Mouse (Mus musculus): ENCODE measurements at regions not wholly inside any gene's neighbourhood (a gene's known extent, or its start where the extent isn't known, plus 50 kb on each side); places are given as distances from the start of the nearest gene placed in this dataset.

GRCm38 (mm10) chr2:11853210-11853973, 75.7 kb downstream of the Ankrd16 start:
- Histone ChIP-seq H3K4me3 (ENCODE audit: insufficient read depth, low read depth, low read length) (no peak overlapping the region), H3K27ac (replicated peaks; ENCODE audit: low read depth, low read length) (no peak overlapping the region), H3K4me1 (ENCODE audit: control insufficient read depth, insufficient read depth, insufficient read length, low read length) (no peaks in the 10 kb centered on the region)

DNA sequence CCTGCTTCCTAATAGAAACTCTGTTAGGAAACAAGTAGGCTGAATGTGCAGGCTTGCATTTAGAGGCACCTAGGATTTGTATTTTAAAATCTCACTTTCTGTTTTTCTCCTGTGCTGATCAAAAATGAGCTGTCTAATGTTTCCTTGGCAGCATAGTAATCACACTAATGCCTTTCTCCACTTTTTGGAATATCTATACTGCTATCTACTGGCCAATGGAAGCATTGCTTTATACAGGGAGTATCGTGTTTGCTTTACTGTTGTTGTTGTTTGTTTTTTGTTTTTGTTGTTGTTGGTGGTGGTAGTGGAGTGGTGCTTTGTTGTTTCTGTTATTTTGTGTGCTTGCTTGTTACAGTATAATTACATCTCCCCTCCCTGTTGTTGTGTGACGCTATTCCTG, 92.3 kb downstream of the Ankrd16 start:
- no peaks in the 10 kb centered on the region for H3K4me1 ChIP-seq (ENCODE audit: control insufficient read depth, insufficient read depth, insufficient read length, low read length)
- H3K4me3 ChIP-seq (ENCODE audit: insufficient read depth, low read depth, low read length): no peak overlapping the region
- no peak overlapping the region for H3K27ac ChIP-seq (replicated peaks; ENCODE audit: low read depth, low read length)

DNA sequence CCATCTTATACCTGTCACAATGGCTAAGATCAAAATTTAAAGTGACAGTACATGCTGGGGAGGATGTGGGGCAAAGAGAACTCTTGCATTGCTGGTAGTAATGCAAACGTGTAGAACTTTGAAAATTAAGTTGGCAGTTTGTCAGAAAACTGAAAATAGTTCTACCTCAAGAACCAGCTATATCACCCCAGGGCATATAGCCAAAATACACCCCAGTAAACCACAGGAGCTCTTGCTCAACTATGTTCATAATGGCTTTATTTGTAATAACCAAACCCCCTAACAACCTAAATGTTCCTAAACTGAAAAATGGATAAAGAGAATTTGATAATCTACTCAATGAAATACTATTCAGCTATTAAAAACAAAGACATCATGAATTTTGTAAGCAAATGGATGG, 102.3 kb downstream of the Ankrd16 start:
- Histone ChIP-seq H3K4me3 (ENCODE audit: insufficient read depth, low read depth, low read length) (no peak overlapping the region), H3K27ac (replicated peaks; ENCODE audit: low read depth, low read length) (no peak overlapping the region), H3K4me1 (ENCODE audit: control insufficient read depth, insufficient read depth, insufficient read length, low read length) (no peaks in the 10 kb centered on the region)

DNA sequence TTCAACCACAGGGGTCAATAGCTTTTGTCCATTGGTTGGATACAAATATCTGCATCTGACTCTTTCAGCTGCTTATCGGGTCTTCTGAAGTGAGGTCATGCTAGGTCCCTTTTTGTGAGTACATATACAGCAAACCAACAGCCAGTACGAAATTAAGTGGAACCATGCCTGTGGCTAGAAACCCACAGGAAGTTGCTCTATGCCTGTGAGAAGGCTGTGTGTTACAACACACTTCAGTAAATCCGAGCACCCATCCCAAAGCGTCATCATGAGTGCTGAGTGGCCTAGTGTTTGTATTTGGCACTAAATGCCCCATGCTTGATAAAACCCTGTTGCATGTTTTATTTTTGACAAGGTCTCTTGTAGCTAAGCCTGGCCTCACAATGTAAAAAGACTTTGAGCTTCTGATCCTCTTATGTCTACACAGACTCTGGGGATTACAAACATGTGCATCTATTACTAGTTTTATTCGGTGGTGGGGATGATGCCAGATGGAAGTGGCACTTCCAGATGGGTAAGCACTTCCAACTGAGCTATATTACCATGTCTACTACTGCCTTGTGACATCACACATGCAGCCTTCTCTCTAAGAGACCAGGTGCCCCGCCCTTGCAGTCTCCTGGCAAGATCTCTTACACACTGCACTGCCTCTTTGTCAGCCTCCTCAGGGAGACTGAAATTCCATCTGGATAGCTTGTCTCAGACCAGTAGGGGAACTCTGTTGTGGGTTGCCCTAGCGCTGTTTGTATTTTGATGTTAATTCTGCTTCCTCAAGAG, 117.3 kb downstream of the Ankrd16 start:
- no peaks in the 10 kb centered on the region for H3K4me1 ChIP-seq (ENCODE audit: control insufficient read depth, insufficient read depth, insufficient read length, low read length)
- H3K4me3 ChIP-seq (ENCODE audit: insufficient read depth, low read depth, low read length): no peak overlapping the region
- H3K27ac ChIP-seq (replicated peaks; ENCODE audit: low read depth, low read length): no peak overlapping the region

DNA sequence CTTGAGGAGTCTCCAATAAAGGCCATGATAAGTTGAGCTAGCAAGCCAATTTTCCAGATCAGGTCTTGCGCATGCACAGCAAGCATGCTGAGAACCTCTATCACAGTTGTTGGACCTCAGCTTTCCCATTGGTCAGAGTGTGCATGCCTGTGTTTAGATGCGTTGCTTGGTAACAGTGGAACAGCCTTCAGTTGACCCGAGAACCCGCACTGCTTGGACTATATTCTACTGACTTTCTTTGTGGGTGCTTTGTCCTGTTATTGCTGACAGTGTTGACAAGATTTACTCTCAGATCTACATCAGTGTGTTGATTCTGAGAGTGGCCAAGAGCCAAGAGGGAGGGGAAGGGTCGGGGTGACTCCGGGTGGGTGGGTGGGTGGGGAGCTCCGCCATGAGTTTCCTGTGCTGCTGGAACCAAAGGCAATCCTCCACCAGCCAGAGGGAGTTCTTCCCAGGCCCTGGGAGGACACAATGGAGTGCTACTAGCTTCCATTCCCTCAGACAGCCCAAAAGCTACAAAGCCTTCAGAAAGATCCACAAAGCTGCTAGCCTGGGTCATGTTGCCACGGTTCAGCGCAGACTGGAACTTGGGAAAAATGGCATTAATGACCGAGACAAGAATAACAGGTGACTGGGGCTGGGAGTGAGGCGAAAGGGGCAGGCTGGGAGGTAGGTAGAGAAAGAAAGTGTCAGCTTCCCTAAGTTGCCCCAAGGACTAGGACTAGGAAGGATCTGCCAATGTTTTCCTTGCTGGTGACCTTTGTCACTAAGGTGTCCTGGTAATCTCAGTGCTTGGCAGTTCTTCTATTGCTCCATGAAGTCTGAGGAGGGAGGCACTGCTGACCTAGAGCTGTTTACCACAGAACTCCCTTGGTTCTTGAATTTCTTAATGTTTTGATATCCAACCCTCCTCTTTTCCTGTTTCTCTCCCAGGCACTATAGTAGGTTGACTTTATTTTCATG, 122.3 kb downstream of the Ankrd16 start:
- no peaks in the 10 kb centered on the region for H3K4me1 ChIP-seq (ENCODE audit: control insufficient read depth, insufficient read depth, insufficient read length, low read length)

GRCm38 (mm10) chr2:11914782-11915181, 137.1 kb downstream of the Ankrd16 start:
- Histone ChIP-seq H3K4me3 (ENCODE audit: insufficient read depth, low read depth, low read length) (no peak overlapping the region), H3K27ac (replicated peaks; ENCODE audit: low read depth, low read length) (no peak overlapping the region), H3K4me1 (ENCODE audit: control insufficient read depth, insufficient read depth, insufficient read length, low read length) (no peaks in the 10 kb centered on the region)

More for the DNA sequence above, 122.3 kb downstream of the Ankrd16 start:
- H3K27ac ChIP-seq (replicated peaks; ENCODE audit: low read depth, low read length): no peak overlapping the region
- H3K4me3 ChIP-seq (ENCODE audit: insufficient read depth, low read depth, low read length): no peak overlapping the region

DNA sequence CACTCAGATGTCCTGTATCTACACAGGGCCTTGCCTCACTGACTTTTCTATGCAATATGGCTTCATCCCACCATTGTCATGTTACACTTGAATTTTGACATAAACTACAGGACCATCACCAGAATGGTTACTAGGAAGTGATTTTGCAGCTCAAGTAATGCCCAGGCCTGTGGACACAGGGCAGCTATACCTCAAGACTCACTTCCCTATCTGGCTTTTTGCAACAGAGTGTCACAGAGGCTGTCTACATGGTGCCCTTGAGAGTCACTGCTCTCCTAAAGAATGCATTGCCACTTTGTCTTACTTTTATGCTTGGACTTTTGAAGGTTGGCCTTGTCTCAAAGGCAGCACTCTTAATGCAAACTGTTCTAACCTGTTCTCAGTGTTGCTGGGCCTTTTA, 139.7 kb downstream of the Ankrd16 start:
- H3K4me1 ChIP-seq (ENCODE audit: control insufficient read depth, insufficient read depth, insufficient read length, low read length): no peaks in the 10 kb centered on the region
- H3K4me3 ChIP-seq (ENCODE audit: insufficient read depth, low read depth, low read length): no peak overlapping the region
- H3K27ac ChIP-seq (replicated peaks; ENCODE audit: low read depth, low read length): no peak overlapping the region

DNA sequence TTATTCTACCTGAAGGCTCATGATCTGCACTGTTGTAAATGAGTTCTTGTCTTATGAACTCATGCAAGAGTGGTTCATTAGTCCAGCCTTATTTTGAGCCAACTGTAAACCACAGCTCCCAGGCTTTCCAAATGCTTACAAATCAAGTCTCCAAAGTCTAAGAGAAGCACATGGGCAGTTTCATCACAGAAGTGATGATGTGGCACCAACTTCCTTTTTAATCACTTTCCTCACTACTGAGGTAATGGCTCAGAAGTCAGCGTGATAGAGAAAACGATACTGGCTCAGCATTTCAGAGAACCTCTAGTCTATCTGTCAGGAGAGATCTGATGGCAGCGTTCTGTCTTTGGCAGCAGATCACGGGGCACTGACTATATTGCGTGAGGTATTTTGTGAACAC, 140.4 kb downstream of the Ankrd16 start:
- Histone ChIP-seq H3K4me3 (ENCODE audit: insufficient read depth, low read depth, low read length) (no peak overlapping the region), H3K27ac (replicated peaks; ENCODE audit: low read depth, low read length) (no peak overlapping the region), H3K4me1 (ENCODE audit: control insufficient read depth, insufficient read depth, insufficient read length, low read length) (no peaks in the 10 kb centered on the region)

GRCm38 (mm10) chr2:11960777-11961176, 183.1 kb downstream of the Ankrd16 start:
- Histone ChIP-seq H3K4me3 (ENCODE audit: insufficient read depth, low read depth, low read length) (no peak overlapping the region), H3K4me1 (ENCODE audit: control insufficient read depth, insufficient read depth, insufficient read length, low read length) (no peaks in the 10 kb centered on the region), H3K27ac (replicated peaks; ENCODE audit: low read depth, low read length) (no peak overlapping the region)

- no peak overlapping the region for H3K27ac ChIP-seq (replicated peaks; ENCODE audit: low read depth, low read length)
- H3K4me1 ChIP-seq (ENCODE audit: control insufficient read depth, insufficient read depth, insufficient read length, low read length): no peaks in the 10 kb centered on the region
- no peak overlapping the region for H3K4me3 ChIP-seq (ENCODE audit: insufficient read depth, low read depth, low read length)
Measured at GRCm38 (mm10) chr2:11965374-11965773, 187.7 kb downstream of the Ankrd16 start.

DNA sequence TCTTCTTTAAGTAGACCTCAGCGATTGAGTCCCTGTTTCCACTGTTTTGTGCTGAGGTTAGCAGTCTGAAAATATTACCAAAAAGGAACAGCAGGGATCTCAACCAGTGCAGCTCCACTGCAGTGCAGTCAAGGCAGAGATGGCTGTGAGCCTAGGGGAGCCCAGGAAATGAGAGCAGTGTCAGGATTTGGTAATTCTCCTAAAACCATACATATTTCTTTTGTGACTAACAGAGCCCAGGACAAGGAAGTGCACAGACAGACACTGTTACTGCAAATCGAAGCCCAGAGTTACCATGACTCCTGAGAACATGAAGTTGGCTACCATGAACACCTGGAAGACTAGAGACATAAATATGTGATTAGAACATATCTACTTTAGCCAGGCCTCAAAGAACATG, 189.3 kb downstream of the Ankrd16 start:
- H3K27ac ChIP-seq (replicated peaks; ENCODE audit: low read depth, low read length): no peak overlapping the region
- H3K4me3 ChIP-seq (ENCODE audit: insufficient read depth, low read depth, low read length): no peak overlapping the region
- no peaks in the 10 kb centered on the region for H3K4me1 ChIP-seq (ENCODE audit: control insufficient read depth, insufficient read depth, insufficient read length, low read length)

DNA sequence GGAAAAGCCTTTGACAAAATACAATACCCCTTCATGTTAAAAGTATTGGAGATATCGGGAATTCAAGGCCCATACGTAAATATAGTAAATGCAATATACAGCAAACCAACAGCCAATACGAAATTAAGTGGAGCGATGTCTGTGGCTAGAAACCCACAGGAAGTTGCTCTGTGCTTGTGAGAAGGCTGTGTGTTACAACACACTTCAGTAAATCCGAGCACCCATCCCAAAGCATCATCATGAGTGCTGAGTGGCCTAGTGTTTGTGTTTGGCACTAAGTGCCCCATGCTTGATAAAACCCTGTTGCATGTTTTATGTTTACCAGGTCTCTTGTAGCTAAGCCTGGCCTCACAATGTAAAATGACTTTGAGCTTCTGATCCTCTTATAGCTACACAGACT, 194.3 kb downstream of the Ankrd16 start:
- Histone ChIP-seq H3K27ac (replicated peaks; ENCODE audit: low read depth, low read length) (no peak overlapping the region), H3K4me3 (ENCODE audit: insufficient read depth, low read depth, low read length) (no peak overlapping the region), H3K4me1 (ENCODE audit: control insufficient read depth, insufficient read depth, insufficient read length, low read length) (no peaks in the 10 kb centered on the region)

DNA sequence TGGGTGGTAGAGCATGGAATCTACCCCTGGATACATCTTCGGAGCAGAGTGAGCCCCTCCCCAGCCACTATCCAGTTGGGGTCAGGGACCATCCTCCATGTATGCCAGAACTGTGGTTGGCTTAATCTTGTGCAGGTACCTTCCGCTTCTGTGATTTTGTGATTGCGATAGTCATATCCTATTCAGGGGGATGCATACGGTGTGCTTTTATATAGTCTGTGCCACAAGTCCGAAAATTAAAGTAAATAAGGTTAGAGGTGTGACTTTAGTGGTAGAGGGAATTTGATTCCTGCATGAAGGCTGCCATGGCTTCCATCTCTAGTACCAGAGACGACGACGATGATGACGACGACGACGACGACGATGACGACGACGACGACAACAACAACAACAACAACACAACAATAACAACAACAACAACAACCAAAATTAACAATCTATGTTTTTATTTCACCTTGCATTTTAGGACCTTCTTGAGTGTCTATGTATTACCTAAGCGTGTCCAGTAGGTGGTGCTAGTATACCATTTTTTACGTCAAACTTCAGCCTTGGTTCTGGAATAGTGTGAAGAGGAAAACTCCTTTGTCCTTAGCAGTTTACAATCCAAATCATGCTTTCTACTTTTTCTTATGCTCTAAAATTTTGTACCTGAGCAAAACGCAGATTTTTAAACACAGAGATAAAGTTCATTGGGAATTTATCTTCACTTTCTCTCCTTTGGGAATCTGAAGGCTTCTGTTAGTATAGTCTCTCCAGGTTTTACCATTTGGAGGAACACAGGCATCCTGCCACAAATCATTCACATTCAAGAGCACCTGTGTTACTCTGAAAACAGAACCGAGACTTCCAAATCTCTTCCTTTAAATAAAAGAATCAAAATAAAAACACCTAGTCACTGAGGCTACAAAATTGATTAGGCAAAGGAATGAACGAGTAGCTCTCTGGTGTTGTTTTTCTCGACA, 224.5 kb downstream of the Ankrd16 start:
- Histone ChIP-seq H3K4me3 (ENCODE audit: insufficient read depth, low read depth, low read length) (no peak overlapping the region), H3K27ac (replicated peaks; ENCODE audit: low read depth, low read length) (no peak overlapping the region), H3K4me1 (ENCODE audit: control insufficient read depth, insufficient read depth, insufficient read length, low read length) (no peaks in the 10 kb centered on the region)

DNA sequence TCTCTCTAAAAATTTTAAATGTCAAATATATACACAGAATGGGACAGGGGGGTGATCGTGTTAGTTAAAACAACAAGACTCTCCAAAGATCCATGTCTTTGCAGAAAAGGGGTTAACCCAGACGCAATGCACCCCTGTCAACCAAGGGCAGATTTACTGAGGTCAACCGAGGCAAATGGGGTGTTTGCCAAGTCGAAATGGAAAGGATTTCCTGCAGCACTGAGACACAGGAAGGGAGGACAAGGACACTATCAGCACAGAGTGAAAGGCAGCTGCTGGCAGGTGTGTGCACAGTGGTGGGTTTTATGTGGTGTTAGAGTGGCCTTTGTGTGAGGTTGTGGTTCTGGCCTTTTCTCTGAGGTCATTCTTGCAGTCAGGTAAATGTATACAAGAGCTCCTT, 226.7 kb downstream of the Ankrd16 start:
- Histone ChIP-seq H3K4me1 (ENCODE audit: control insufficient read depth, insufficient read depth, insufficient read length, low read length) (no peaks in the 10 kb centered on the region), H3K27ac (replicated peaks; ENCODE audit: low read depth, low read length) (no peak overlapping the region), H3K4me3 (ENCODE audit: insufficient read depth, low read depth, low read length) (no peak overlapping the region)

All from brown adipose tissue, adult 24 weeks (tissue).